Mouse (Mus musculus) liver, embryonic 16.5 days (tissue): Measurements from ENCODE around the gene Pi4k2a. TPM values are rescaled to one million over a fixed set of nuclear protein-coding genes. Genes with fewer than 3 reads are reported as not detected.

Experiments
- ATAC-seq: fragments of 200-750 bp; cut with Nextera tagmentation; 2 replicates; pipeline ENCODE4 v1.8.0; 2017; ENCODE audit warnings: low read depth, mild to moderate bottlenecking, moderate number of reproducible peaks, moderate library complexity
- H3K27ac ChIP-seq: fragments of 300-500 bp; sonication (generic); 2 replicates; pipeline ENCODE4 v1.5.1; 2014; ENCODE audit warnings: mild to moderate bottlenecking, low read length
- H3K27me3 ChIP-seq: fragments of 300-500 bp; sonication (generic); 2 replicates; pipeline ENCODE4 v1.6.1; 2014; ENCODE audit warnings: low read depth, low read length, mixed read lengths; ENCODE audit not compliant: control insufficient read depth, insufficient read depth
- H3K36me3 ChIP-seq: fragments of 300-500 bp; sonication (generic); 2 replicates; pipeline ENCODE4 v1.6.1; 2014; ENCODE audit warnings: mild to moderate bottlenecking; ENCODE audit not compliant: control insufficient read depth, insufficient read depth
- H3K4me1 ChIP-seq: fragments of 300-500 bp; sonication (generic); 2 replicates; pipeline ENCODE4 v1.6.1; 2014; ENCODE audit warnings: low read depth, low read length, mixed read lengths; ENCODE audit not compliant: control insufficient read depth
- H3K4me2 ChIP-seq: fragments of 300-500 bp; sonication (generic); 2 replicates; pipeline ENCODE4 v1.6.1; 2014; ENCODE audit warnings: low read depth, low read length, mixed read lengths
- H3K4me3 ChIP-seq: fragments of 300-500 bp; sonication (generic); 2 replicates; pipeline ENCODE4 v1.5.1; 2014; ENCODE audit warnings: low read depth, mild to moderate bottlenecking, low read length
- H3K9ac ChIP-seq: fragments of 300-500 bp; sonication (generic); 2 replicates; pipeline ENCODE4 v1.6.1; 2014; ENCODE audit warnings: low read depth, low read length
- H3K9me3 ChIP-seq: fragments of 300-500 bp; sonication (generic); replicated peaks from 2 replicates; pipeline ENCODE4 v1.6.1; 2016; ENCODE audit warnings: low read length; ENCODE audit not compliant: control insufficient read depth
- WGBS: fragments of 180-500 bp; shearing (Covaris S2); extraction: QIAGEN DNeasy Blood & Tissue Kit; methylation state at CpG from one replicate; pipeline ENCODE4 v1.1.7; 2014; ENCODE audit not compliant: insufficient replicate concordance; 5-methylcytosine and 5-hydroxymethylcytosine counted together
- polyA plus RNA-seq: library from polyadenylated mRNA; unstranded; fragments of >200 nt; fragmentation: Nextera tagmentation; extraction: Ambion mirVana; gene quantifications from 2 replicates; pipeline ENCODE4 v1.2.1, GENCODE M21; 2015

Gene Pi4k2a
- polyA plus RNA-seq, 1 experiment from 2014 or later: 4.0 TPM

DNA sequence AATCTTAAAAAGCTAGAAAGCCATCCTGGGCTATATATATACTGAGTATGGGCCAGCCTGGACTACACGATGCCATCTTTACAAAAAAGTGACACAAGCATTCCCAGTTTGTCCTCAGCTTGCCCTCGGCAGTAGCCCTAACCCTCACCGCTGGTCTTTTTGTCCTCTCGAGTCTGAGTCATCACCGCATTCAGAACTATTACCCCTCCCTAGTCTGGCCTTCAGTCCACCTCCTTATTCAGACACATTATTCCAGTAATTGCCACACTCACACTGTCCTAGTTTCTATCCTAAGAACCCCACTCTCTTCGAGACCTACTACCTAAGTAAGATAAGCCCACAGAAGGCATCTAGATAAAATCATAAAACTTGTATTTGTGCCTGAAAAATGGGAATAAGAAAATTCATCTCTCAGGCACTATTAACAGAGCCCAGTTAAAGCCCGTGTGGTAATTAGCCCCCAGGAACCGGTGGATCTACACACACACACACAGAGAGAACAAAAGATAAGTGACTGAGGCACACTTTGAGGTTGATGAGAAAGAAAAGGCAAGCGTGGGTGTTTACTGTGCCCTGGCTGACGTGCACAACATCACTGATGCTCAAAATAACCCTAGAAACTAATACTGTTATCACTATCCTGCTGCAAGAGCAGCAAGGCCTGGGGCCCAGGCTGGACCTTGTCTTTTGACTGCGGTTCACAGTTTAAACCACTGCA is 35.4 kb downstream of the Pi4k2a start:
- no peak overlapping the region for H3K4me2 ChIP-seq
- peaks cover 18% of the 10 kb centered on the region for H3K4me1 ChIP-seq
- no peaks in the 10 kb centered on the region for H3K36me3 ChIP-seq
- no peak for ATAC-seq
- no peak overlapping the region for H3K4me3 ChIP-seq
- no peaks in the 10 kb centered on the region for H3K27me3 ChIP-seq
- no peaks in the 10 kb centered on the region for H3K9me3 ChIP-seq
- H3K27ac ChIP-seq: no peak overlapping the region
- WGBS: 51% methylated on average over 11 of the region's 11 CpGs
- H3K9ac ChIP-seq: no peak overlapping the region

DNA sequence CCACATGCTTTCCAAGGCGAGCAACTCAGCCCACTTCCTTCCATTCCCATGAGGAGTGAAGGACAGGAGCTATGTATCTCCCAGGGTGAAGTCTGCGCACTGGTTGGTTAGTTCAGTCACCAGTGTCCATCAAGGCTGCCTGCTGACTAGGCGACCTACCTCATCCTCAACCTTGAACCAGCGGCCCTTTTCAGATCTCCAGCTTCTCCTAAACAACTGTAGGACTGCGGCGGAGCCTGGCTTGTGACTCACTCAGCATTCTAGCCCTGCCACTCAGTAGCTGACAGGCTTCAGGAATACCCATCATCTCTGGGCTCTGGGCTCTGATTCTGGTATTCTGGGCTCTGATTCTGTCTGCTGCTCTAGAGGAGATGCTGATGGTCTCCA is 35.9 kb downstream of the Pi4k2a start:
- no peak overlapping the region for H3K9ac ChIP-seq
- ATAC-seq: no peak
- H3K36me3 ChIP-seq: no peaks in the 10 kb centered on the region
- no peak overlapping the region for H3K4me3 ChIP-seq
- WGBS: 70% methylated on average over 6 of the region's 6 CpGs
- H3K4me1 ChIP-seq: peaks cover 21% of the 10 kb centered on the region
- H3K27me3 ChIP-seq: no peaks in the 10 kb centered on the region
- no peak overlapping the region for H3K4me2 ChIP-seq
- H3K9me3 ChIP-seq: no peaks in the 10 kb centered on the region
- H3K27ac ChIP-seq: no peak overlapping the region

DNA sequence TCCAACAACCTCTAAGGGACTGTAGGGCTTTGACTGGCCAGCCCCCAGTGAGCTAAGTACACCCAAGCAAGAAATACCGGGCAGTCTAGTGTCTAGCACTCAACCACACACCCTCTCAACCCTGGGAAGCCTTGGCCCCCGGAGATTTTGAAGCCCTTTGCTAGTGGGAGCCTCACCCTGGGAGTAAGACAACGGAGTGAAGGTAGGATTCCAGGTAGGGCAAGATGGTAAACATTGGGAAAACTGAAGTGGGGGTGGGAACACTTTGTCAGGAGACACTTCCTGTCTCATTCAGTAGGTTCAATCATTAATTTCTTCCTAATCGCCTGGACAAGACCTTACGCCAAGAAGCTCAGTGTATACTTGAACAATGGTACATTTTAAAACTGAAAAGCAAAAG is 36.8 kb downstream of the Pi4k2a start:
- Histone ChIP-seq H3K9ac (no peak overlapping the region), H3K4me2 (peak overlapping the region; percentile 99; the same call in 1 of the 2 replicates), H3K27me3 (no peaks in the 10 kb centered on the region), H3K9me3 (no peaks in the 10 kb centered on the region), H3K27ac (no peak overlapping the region), H3K36me3 (no peaks in the 10 kb centered on the region), H3K4me1 (peaks cover 21% of the 10 kb centered on the region), H3K4me3 (no peak overlapping the region)
- 76% methylated on average over 5 of the region's 5 CpGs for WGBS
- no peak for ATAC-seq

DNA sequence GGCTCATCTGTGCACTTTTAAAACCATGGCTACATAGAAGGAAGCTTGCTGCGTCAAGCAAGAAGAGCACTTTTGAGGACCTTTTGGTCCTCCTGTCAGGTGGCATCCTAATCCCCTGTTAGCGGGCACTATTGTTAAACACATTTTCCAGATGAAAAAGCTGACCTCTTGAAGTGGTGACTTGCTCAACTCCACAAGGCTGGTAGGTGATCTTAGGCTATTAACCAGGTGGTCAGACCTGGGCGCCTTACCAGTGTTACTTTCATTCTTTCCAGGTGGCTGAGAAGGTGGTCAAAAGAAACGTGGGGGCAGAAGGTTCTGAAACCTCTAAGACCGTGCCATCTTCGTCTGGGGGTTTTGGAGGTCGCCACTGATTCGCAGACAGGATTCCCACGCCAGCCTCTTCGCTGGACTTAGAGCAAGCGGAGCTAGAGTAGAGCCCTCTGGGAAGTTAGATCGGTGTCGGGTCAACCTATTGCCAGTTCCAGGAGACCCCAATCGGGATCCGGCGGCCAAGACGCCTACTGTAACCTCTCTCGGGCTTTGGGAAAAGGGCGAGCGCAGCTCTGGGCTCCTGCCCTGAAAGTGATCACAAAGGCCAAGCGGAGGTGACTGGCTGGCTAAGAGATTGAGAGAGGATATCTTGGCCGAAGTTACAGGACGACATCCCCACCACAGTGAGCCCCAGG is 37.9 kb downstream of the Pi4k2a start:
- H3K4me2 ChIP-seq: peak overlapping the region; percentile 99
- H3K9ac ChIP-seq: peak overlapping the region; percentile 81
- no peaks in the 10 kb centered on the region for H3K9me3 ChIP-seq
- H3K27ac ChIP-seq: peak overlapping the region; percentile 80
- no peaks in the 10 kb centered on the region for H3K36me3 ChIP-seq
- peaks cover 21% of the 10 kb centered on the region for H3K4me1 ChIP-seq
- ATAC-seq: no peak
- H3K4me3 ChIP-seq: peak overlapping the region; percentile 73
- H3K27me3 ChIP-seq: no peaks in the 10 kb centered on the region
- WGBS: 5% methylated on average over 23 of the region's 23 CpGs

DNA sequence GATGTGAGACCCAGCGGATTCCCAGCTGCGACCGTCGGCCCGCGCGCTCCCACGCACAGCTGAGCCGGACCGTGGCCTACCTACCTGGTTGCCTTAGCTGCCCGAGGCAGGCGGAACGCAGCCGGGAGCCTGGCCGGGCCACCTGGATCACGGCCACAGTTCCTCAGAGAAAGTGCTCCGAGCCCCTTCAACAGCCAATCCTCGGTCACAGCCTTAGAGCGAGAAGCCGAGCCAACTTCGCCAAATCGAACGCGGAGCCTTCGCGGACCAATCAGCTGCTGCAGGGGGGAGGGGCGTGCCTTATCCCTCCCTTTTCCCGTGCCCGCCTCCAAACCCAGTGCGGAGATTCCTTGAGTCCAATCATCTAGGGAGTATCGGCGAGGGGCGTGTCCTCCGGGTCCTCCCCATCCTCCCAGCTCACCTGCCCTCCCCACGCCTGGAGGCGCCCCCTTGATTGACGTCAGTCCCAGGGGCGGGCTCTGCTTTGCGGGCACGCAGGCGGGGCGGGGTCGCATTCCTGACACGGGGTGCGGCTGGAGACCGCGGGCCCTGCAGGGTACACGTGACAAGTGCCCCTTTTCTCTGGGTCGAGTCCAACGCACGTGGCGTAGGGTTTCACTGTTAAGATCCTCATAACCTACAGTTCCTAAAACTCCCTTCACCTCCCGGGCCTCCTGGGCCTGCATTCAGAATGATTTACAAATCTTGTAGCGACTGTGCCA is 38.7 kb downstream of the Pi4k2a start, which contains the start of gene Avpi1:
Avpi1 (minus strand) TSS at position 273 of the 722 bp plus-strand sequence.
- peak; percentile 96 for ATAC-seq
- peak within 1 kb of the TSS; percentile 81 for H3K9ac ChIP-seq
- H3K4me3 ChIP-seq: peak within 1 kb of the TSS; percentile 73
- under 1% methylated on average over 54 of the region's 54 CpGs for WGBS
- peak within 1 kb of the TSS; percentile 99 for H3K4me2 ChIP-seq
- H3K36me3 ChIP-seq: no peaks in the 10 kb centered on the region
- H3K27me3 ChIP-seq: no peaks in the 10 kb centered on the region
- no peaks in the 10 kb centered on the region for H3K9me3 ChIP-seq
- H3K27ac ChIP-seq: peak within 1 kb of the TSS; percentile 80
- peaks cover 21% of the 10 kb centered on the region for H3K4me1 ChIP-seq

DNA sequence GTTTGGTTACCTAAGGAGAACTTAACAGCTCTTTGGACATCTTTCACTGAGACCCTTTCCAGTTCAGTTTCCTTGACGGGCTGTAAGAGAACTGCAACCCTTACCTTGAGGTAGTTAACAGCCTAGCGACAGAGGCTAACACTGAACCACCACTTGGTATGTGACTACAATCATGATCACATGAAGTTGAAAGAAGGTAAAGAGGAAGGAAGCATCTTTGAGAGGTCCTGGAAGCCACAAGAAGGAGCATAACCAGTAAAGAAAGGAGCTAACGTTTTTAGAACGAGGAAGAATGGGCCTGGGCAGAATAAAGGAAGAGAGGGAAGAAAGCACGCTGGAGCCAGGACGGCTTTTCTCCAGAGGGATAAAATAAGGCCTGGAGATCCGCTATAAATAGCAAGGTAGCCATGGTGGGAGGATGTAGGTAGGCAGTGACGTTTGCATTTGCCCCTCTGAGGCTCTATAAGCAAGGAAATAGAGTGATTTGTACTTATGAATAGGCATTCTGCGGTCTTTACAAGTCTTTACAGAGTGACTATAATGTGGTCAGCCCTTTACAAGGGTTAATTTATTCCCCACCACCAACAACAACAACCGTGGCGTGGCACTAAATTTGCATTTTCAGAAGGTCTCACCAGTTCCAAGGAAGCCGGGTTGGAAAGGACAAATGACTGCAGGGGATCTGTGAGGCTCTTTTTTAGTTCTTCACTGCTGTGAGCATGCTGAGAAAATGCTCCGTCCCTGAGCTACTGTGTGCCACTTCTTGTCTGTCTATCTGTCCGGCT is 39.4 kb downstream of the Pi4k2a start:
- Histone ChIP-seq H3K9me3 (no peaks in the 10 kb centered on the region), H3K27me3 (no peaks in the 10 kb centered on the region), H3K4me3 (peak overlapping the region; percentile 73), H3K4me1 (peaks cover 21% of the 10 kb centered on the region), H3K27ac (peak overlapping the region; percentile 69), H3K36me3 (no peaks in the 10 kb centered on the region), H3K9ac (peak overlapping the region; percentile 21), H3K4me2 (peak overlapping the region; percentile 99)
- 35% methylated on average over 14 of the region's 14 CpGs for WGBS
- no peak for ATAC-seq

DNA sequence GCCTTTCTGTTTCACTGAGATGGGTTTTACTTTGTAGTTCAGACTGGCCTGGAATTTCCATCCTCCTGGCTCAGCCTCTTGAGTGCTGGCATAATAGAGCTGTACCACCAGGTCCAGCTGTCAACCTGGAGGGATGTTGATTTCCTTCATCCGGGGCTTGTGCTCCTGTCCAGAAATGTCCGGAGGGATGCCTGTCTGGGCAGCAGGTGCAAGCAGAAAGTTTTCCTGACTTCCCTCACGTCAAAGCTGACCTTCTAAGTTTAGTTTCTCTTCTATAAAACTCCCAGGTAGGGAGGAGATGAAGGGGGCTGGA is 40.0 kb downstream of the Pi4k2a start:
- Histone ChIP-seq H3K9me3 (no peaks in the 10 kb centered on the region), H3K4me1 (peaks cover 22% of the 10 kb centered on the region), H3K27me3 (no peaks in the 10 kb centered on the region), H3K4me3 (no peak overlapping the region), H3K4me2 (no peak overlapping the region), H3K36me3 (no peaks in the 10 kb centered on the region), H3K27ac (no peak overlapping the region), H3K9ac (no peak overlapping the region)
- no peak for ATAC-seq
- WGBS: 61% methylated on average over 3 of the region's 3 CpGs

DNA sequence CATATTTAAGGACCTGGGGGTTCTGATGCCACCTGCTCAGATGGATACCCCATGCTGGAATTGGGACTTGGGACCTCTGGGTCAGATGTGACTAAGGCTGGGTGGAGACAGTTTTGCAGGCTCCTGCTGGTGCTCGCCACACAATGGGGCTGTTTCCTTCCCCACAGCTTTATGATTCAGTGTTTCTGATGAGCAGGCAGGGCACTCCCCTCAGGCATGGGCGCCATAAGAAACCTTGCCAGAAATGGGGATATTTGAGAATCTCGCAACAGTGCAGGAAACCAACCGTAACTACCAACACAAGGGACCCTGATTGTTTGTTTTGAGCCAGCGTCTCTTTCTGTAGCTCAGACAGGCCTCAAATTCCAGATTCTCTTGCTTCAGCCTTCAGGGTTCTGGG is 40.8 kb downstream of the Pi4k2a start:
- no peak for ATAC-seq
- Histone ChIP-seq H3K4me3 (no peak overlapping the region), H3K9me3 (no peaks in the 10 kb centered on the region), H3K27ac (no peak overlapping the region), H3K36me3 (no peaks in the 10 kb centered on the region), H3K4me1 (peaks cover 24% of the 10 kb centered on the region), H3K9ac (no peak overlapping the region), H3K4me2 (no peak overlapping the region), H3K27me3 (no peaks in the 10 kb centered on the region)
- WGBS: 54% methylated on average over 5 of the region's 5 CpGs
